In the genomic region with DNA sequence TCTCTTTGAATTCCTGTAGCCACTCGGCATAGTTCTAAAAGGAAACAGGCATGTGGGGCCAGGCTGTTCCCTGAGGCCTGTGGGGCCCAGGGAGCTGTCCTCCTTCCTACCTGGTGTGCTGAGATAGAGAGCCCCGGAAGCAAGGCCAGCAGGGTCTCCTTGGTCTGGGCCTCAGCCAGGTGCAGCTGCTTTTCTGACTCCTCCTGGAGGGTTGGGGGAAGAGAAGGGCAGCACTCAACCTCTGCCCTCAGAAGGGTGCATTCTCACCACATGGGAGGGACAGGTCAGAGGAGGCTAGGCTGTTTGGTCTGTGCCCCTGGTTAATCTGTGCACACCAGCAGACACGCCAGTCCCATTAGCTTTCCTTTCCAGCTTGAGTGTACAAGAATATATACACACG, we compare ENCODE assay signal across 11 mouse cellular contexts.
"Had no signal": no experiment of that assay in that cellular context is flagged by ENCODE, and none has a peak within 500 bp of the region (broad histone marks: within the 10 kb centered on the region; RNA-seq: fewer than 3 reads in every experiment).

No protein-coding gene starts in this region.

- H3K27ac ChIP-seq: limb, embryonic 13.5 days; liver, embryonic 14.5 days; midbrain, embryonic 12.5 days; neural tube, embryonic 13.5 days had no signal

- H3K4me1 ChIP-seq: limb, embryonic 13.5 days; midbrain, embryonic 12.5 days; neural tube, embryonic 13.5 days had no signal

- ATAC-seq: midbrain, embryonic 16.5 days had no signal

- H3K4me3 ChIP-seq: limb, embryonic 13.5 days; midbrain, embryonic 12.5 days; neural tube, embryonic 13.5 days had no signal

- DNase-seq: left cerebral cortex, postnatal 4 days; lung, adult 18-20 months; retina, postnatal 1 day; right cerebral cortex, postnatal 4 days; spleen, adult 18-20 months; thymus, postnatal 36 days had no signal

- H3K9ac ChIP-seq: limb, embryonic 13.5 days; liver, embryonic 14.5 days; midbrain, embryonic 12.5 days; neural tube, embryonic 13.5 days had no signal

- H3K27me3 ChIP-seq: limb, embryonic 13.5 days; midbrain, embryonic 12.5 days; neural tube, embryonic 13.5 days had no signal

- H3K4me2 ChIP-seq: limb, embryonic 13.5 days; midbrain, embryonic 12.5 days; neural tube, embryonic 13.5 days had no signal

- H3K9me3 ChIP-seq: limb, embryonic 13.5 days had no signal
